Mouse (Mus musculus) neural tube, embryonic 12.5 days (tissue): ENCODE measurements around the gene Nabp2. TPM values are rescaled to one million over a fixed set of nuclear protein-coding genes. Genes with fewer than 3 reads are reported as not detected.
A peak's percentile ranks its signal among the peaks of the same experiment; 100 is the strongest.

Experiments used
- ATAC-seq: fragments of 200-750 bp; cut with Nextera tagmentation; 2 replicates; pipeline ENCODE4 v1.8.0; 2017; ENCODE audit warnings: low read depth, mild to moderate bottlenecking, moderate TSS enrichment, moderate library complexity; ENCODE audit not compliant: low FRiP score
- H3K27ac ChIP-seq: fragments of 300-500 bp; sonication (generic); 2 replicates; pipeline ENCODE4 v1.5.1; 2016
- H3K27me3 ChIP-seq: fragments of 300-500 bp; sonication (generic); replicated peaks from 2 replicates; pipeline ENCODE4 v1.6.1; 2016; ENCODE audit warnings: mild to moderate bottlenecking
- H3K36me3 ChIP-seq: fragments of 300-500 bp; sonication (generic); 2 replicates; pipeline ENCODE4 v1.6.1; 2016; ENCODE audit warnings: mild to moderate bottlenecking
- H3K4me1 ChIP-seq: fragments of 300-500 bp; sonication (generic); 2 replicates; pipeline ENCODE4 v1.6.1; 2016
- H3K4me2 ChIP-seq: fragments of 300-500 bp; sonication (generic); replicated peaks from 2 replicates; pipeline ENCODE4 v1.6.1; 2016; ENCODE audit warnings: mild to moderate bottlenecking
- H3K4me3 ChIP-seq: fragments of 300-500 bp; sonication (generic); 2 replicates; pipeline ENCODE4 v1.5.1; 2016
- H3K9ac ChIP-seq: fragments of 300-500 bp; sonication (generic); 2 replicates; pipeline ENCODE4 v1.6.1; 2016; ENCODE audit warnings: mild to moderate bottlenecking
- H3K9me3 ChIP-seq: fragments of 300-500 bp; sonication (generic); 2 replicates; pipeline ENCODE4 v1.6.1; 2016; ENCODE audit warnings: mild to moderate bottlenecking
- WGBS: fragments of 180-500 bp; shearing (Covaris S2); methylation state at CpG from one replicate; pipeline ENCODE4 v1.1.7; 2016; 5-methylcytosine and 5-hydroxymethylcytosine counted together
- microRNA-seq: library from miRNA; unstranded; fragments of <30 nt; microRNA quantifications from one replicate; pipeline ENCODE4, GENCODE M21; 2017
- polyA plus RNA-seq: library from polyadenylated mRNA; unstranded; fragments of >200 nt; fragmentation: Nextera tagmentation; extraction: Ambion mirVana; gene quantifications from 2 replicates; pipeline ENCODE4 v1.2.1, GENCODE M21; 2016

Gene Nabp2
- polyA plus RNA-seq, 1 experiment from 2014 or later: 115 TPM

GRCm38 (mm10) chr10:128368402-128369217, 42.7 kb downstream of the Nabp2 start, which contains the start of gene Coq10a:
Gene Coq10a, minus strand, starts transcription at chr10:128368997.
- Histone ChIP-seq H3K9me3 (no peaks in the 10 kb centered on the region), H3K27ac (peak within 1 kb of the TSS; percentile 89), H3K9ac (peak within 1 kb of the TSS; percentile 75), H3K4me3 (peak within 1 kb of the TSS; percentile 65), H3K4me1 (peaks cover 11% of the 10 kb centered on the region), H3K4me2 (peak within 1 kb of the TSS; percentile 92), H3K36me3 (peaks cover 14% of the 10 kb centered on the region), H3K27me3 (no peaks in the 10 kb centered on the region)
- ATAC-seq: peak; percentile 96
- WGBS: under 1% methylated on average over 87 of the region's 87 CpGs

GRCm38 (mm10) chr10:128367899-128368401, 43.3 kb downstream of the Nabp2 start:
- peak overlapping the region; percentile 89; the same call in 1 of the 2 replicates for H3K27ac ChIP-seq
- peaks cover 11% of the 10 kb centered on the region for H3K4me1 ChIP-seq
- H3K9ac ChIP-seq: peak overlapping the region; percentile 75
- ATAC-seq: peak; percentile 0; the same call in 1 of the 2 replicates
- H3K4me3 ChIP-seq: peak overlapping the region; percentile 65
- H3K9me3 ChIP-seq: no peaks in the 10 kb centered on the region
- H3K27me3 ChIP-seq: no peaks in the 10 kb centered on the region
- H3K4me2 ChIP-seq: peak overlapping the region; percentile 92
- 17% methylated on average over 19 of the region's 19 CpGs for WGBS
- peaks cover 21% of the 10 kb centered on the region for H3K36me3 ChIP-seq

- H3K4me2 ChIP-seq: no peak overlapping the region
- no peak for ATAC-seq
- H3K4me3 ChIP-seq: no peak overlapping the region
- 53% methylated on average over 3 of the region's 3 CpGs for WGBS
- H3K27ac ChIP-seq: no peak overlapping the region
- no peaks in the 10 kb centered on the region for H3K9me3 ChIP-seq
- H3K27me3 ChIP-seq: no peaks in the 10 kb centered on the region
- peaks cover 74% of the 10 kb centered on the region for H3K36me3 ChIP-seq
- peaks cover 4% of the 10 kb centered on the region for H3K4me1 ChIP-seq
- no peak overlapping the region for H3K9ac ChIP-seq
These were observed 48.7 kb downstream of the Nabp2 start for GRCm38 (mm10) chr10:128362568-128362967.

GRCm38 (mm10) chr10:128361836-128362235, 49.5 kb downstream of the Nabp2 start:
- Histone ChIP-seq H3K4me1 (0 out of 2 replicates have a peak, but pooled peaks cover 1% of the 10 kb centered on the region), H3K9me3 (no peaks in the 10 kb centered on the region), H3K9ac (no peak overlapping the region), H3K27ac (no peak overlapping the region), H3K4me2 (no peak overlapping the region), H3K4me3 (no peak overlapping the region), H3K36me3 (peaks cover 74% of the 10 kb centered on the region), H3K27me3 (no peaks in the 10 kb centered on the region)
- ATAC-seq: no peak
- WGBS: 93% methylated on average over 6 of the region's 6 CpGs

- 97% methylated on average over 6 of the region's 6 CpGs for WGBS
- no peak overlapping the region for H3K27ac ChIP-seq
- no peak overlapping the region for H3K4me2 ChIP-seq
- no peaks in the 10 kb centered on the region for H3K4me1 ChIP-seq
- no peaks in the 10 kb centered on the region for H3K9me3 ChIP-seq
- no peaks in the 10 kb centered on the region for H3K27me3 ChIP-seq
- no peak overlapping the region for H3K4me3 ChIP-seq
- H3K36me3 ChIP-seq: peaks cover 77% of the 10 kb centered on the region
- no peak overlapping the region for H3K9ac ChIP-seq
- ATAC-seq: no peak
These were observed 52.1 kb downstream of the Nabp2 start for GRCm38 (mm10) chr10:128359226-128359625.

- WGBS: 51% methylated on average over 2 of the region's 2 CpGs
- peaks cover 80% of the 10 kb centered on the region for H3K36me3 ChIP-seq
- no peaks in the 10 kb centered on the region for H3K4me1 ChIP-seq
- no peaks in the 10 kb centered on the region for H3K9me3 ChIP-seq
- no peak overlapping the region for H3K4me3 ChIP-seq
- no peaks in the 10 kb centered on the region for H3K27me3 ChIP-seq
- no peak for ATAC-seq
- H3K4me2 ChIP-seq: no peak overlapping the region
- no peak overlapping the region for H3K9ac ChIP-seq
- no peak overlapping the region for H3K27ac ChIP-seq
These were observed 52.5 kb downstream of the Nabp2 start for GRCm38 (mm10) chr10:128358796-128359195.

Small RNAs within 50 kb of the gene (microRNA-seq; reads per million reads assigned to microRNA genes)
- gene Gm25361 (not detected), gene Gm26308 (not detected), gene Mir6914 (not detected), gene Mir6915 (1.1 reads per million), gene Mir8105 (1.1 reads per million)

Other genes starting within 250 kb of the Nabp2 start
- 17.2 and 20.0 TPM in 2 replicates for gene Rbms2, start 231.2 kb downstream of the Nabp2 start, polyA plus RNA-seq
- gene Gls2, start 217.0 kb downstream of the Nabp2 start, polyA plus RNA-seq: 1.00 and 1.5 TPM in 2 replicates
- 21.8 and 21.9 TPM in 2 replicates for gene Spryd4, start 199.7 kb downstream of the Nabp2 start, polyA plus RNA-seq
- not detected in 2 replicates for gene Mip, start 185.7 kb downstream of the Nabp2 start, polyA plus RNA-seq
- 48.6 and 50.6 TPM in 2 replicates for gene Timeless, start 179.4 kb downstream of the Nabp2 start, polyA plus RNA-seq
- gene Apon, start 157.4 kb downstream of the Nabp2 start, polyA plus RNA-seq: 0.18 and 0.49 TPM in 2 replicates
- gene Apof, start 142.8 kb downstream of the Nabp2 start, polyA plus RNA-seq: not detected in 2 replicates
- 23.3 and 25.6 TPM in 2 replicates for gene Stat2, start 140.9 kb downstream of the Nabp2 start, polyA plus RNA-seq
- 0.28 TPM in 1 of 2 replicates, not detected in the other for gene Il23a, start 112.7 kb downstream of the Nabp2 start, polyA plus RNA-seq
- gene Pan2, start 108.2 kb downstream of the Nabp2 start, polyA plus RNA-seq: 31.5 and 33.0 TPM in 2 replicates
- gene Cnpy2, start 89.0 kb downstream of the Nabp2 start, polyA plus RNA-seq: 212 and 230 TPM in 2 replicates
- gene Cs, start 73.8 kb downstream of the Nabp2 start, polyA plus RNA-seq: 221 and 230 TPM in 2 replicates
- gene Coq10a, start 42.5 kb downstream of the Nabp2 start, polyA plus RNA-seq: 33.3 and 35.2 TPM in 2 replicates
- gene Ankrd52, start 34.4 kb downstream of the Nabp2 start, polyA plus RNA-seq: 10.2 and 13.2 TPM in 2 replicates
- not detected in 2 replicates for gene Slc39a5, start 10.3 kb downstream of the Nabp2 start, polyA plus RNA-seq
- 61.3 and 61.4 TPM in 2 replicates for gene Rnf41, start 165 bp upstream of the Nabp2 start, polyA plus RNA-seq
- 174 and 177 TPM in 2 replicates for gene Smarcc2, start 47.8 kb upstream of the Nabp2 start, polyA plus RNA-seq
- 879 and 909 TPM in 2 replicates for gene Myl6, start 82.7 kb upstream of the Nabp2 start, polyA plus RNA-seq
- 3.1 and 3.9 TPM in 2 replicates for gene Myl6b, start 87.2 kb upstream of the Nabp2 start, polyA plus RNA-seq
- gene Esyt1, start 114.4 kb upstream of the Nabp2 start, polyA plus RNA-seq: 38.3 and 45.3 TPM in 2 replicates
- 18.9 and 20.3 TPM in 2 replicates for gene Zc3h10, start 136.3 kb upstream of the Nabp2 start, polyA plus RNA-seq
- gene Rpl41, start 137.8 kb upstream of the Nabp2 start, polyA plus RNA-seq: 2,521 and 2,605 TPM in 2 replicates
- gene Pa2g4, start 154.5 kb upstream of the Nabp2 start, polyA plus RNA-seq: 155 and 156 TPM in 2 replicates
- gene Erbb3, start 178.2 kb upstream of the Nabp2 start, polyA plus RNA-seq: 14.6 and 16.0 TPM in 2 replicates
- 471 and 498 TPM in 2 replicates for gene Rps26, start 215.3 kb upstream of the Nabp2 start, polyA plus RNA-seq
- 7.9 and 8.3 TPM in 2 replicates for gene Ikzf4, start 234.5 kb upstream of the Nabp2 start, polyA plus RNA-seq